Mouse (Mus musculus) limb, embryonic 11.5 days (tissue): ENCODE measurements around the gene Cdc42. TPM values are rescaled to one million over a fixed set of nuclear protein-coding genes. Genes with fewer than 3 reads are reported as not detected.

ENCODE experiments used
- ATAC-seq: fragments of 200-750 bp; cut with Nextera tagmentation; 2 replicates; pipeline ENCODE4 v1.8.0; 2017; ENCODE audit warnings: low read depth; ENCODE audit not compliant: insufficient number of reproducible peaks, low FRiP score, low TSS enrichment
- DNase-seq: peaks from one replicate; pipeline ENCODE4 v3.0.0-alpha.2; 2015; ENCODE audit warnings: low spot score
- H3K27ac ChIP-seq: fragments of 300-500 bp; sonication (generic); replicated peaks from 2 replicates; pipeline ENCODE4 v1.5.1; 2014; ENCODE audit warnings: low read depth, mild to moderate bottlenecking, low read length
- H3K27me3 ChIP-seq: fragments of 300-500 bp; sonication (generic); 2 replicates; pipeline ENCODE4 v1.6.1; 2014; ENCODE audit warnings: mild to moderate bottlenecking, low read length, mixed read lengths; ENCODE audit not compliant: control insufficient read depth, insufficient read depth
- H3K36me3 ChIP-seq: fragments of 300-500 bp; sonication (generic); 2 replicates; pipeline ENCODE4 v1.6.1; 2014; ENCODE audit warnings: mild to moderate bottlenecking, low read length, moderate library complexity, mixed read lengths; ENCODE audit not compliant: control insufficient read depth, insufficient read depth
- H3K4me1 ChIP-seq: fragments of 300-500 bp; sonication (generic); 2 replicates; pipeline ENCODE4 v1.6.1; 2014; ENCODE audit warnings: low read length, mixed read lengths; ENCODE audit not compliant: control insufficient read depth, insufficient read depth
- H3K4me2 ChIP-seq: fragments of 300-500 bp; sonication (generic); 2 replicates; pipeline ENCODE4 v1.6.1; 2014; ENCODE audit warnings: low read depth, mild to moderate bottlenecking, moderate library complexity; ENCODE audit not compliant: severe bottlenecking
- H3K4me3 ChIP-seq: fragments of 300-500 bp; sonication (generic); 2 replicates; pipeline ENCODE4 v1.5.1; 2014; ENCODE audit warnings: low read depth, low read length
- H3K9ac ChIP-seq: fragments of 300-500 bp; sonication (generic); 2 replicates; pipeline ENCODE4 v1.6.1; 2014; ENCODE audit warnings: mild to moderate bottlenecking, low read length
- H3K9me3 ChIP-seq: fragments of 300-500 bp; sonication (generic); 2 replicates; pipeline ENCODE4 v1.6.1; 2016; ENCODE audit warnings: low read length; ENCODE audit not compliant: control insufficient read depth
- WGBS: fragments of 180-500 bp; shearing (Covaris S2); extraction: QIAGEN DNeasy Blood & Tissue Kit; methylation state at CpG from one replicate; pipeline ENCODE4 v1.1.7; 2014; 5-methylcytosine and 5-hydroxymethylcytosine counted together
- polyA plus RNA-seq: library from polyadenylated mRNA; unstranded; fragments of >200 nt; fragmentation: Nextera tagmentation; extraction: Ambion mirVana; gene quantifications from 2 replicates; pipeline ENCODE4 v1.2.1, GENCODE M21; 2014

Cdc42 gene
- polyA plus RNA-seq, 1 experiment from 2014 or later: 621 TPM

GRCm38 (mm10) chr4:137342816-137343215 is 14.7 kb downstream of the Cdc42 start:
- 87% methylated on average over 1 of the region's 1 CpGs for WGBS
- H3K4me3 ChIP-seq: no peak overlapping the region
- H3K4me1 ChIP-seq: peaks cover 5% of the 10 kb centered on the region; the same call in 1 of the 2 replicates

DNA sequence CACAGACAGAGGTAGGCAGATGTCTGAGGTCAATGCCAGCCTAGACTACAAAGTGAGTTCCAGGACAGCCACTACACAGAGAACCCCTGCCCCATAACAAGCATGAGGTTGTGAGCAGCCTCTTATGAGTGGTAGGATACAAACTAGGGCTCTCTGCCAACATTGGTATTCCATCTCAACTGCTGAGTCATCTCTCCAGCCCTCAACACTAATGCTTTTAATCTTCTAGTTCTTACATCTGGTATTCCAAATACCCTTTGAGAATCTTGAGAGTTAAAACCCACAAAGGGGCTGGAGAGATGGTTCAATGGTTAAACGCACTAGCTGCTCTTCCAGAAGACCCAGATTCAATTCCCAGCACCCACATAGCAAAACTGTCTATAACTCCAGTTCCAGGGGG is 18.1 kb downstream of the Cdc42 start:
- DNase-seq (no peak), ATAC-seq (no peak)
- Histone ChIP-seq H3K4me3 (no peak overlapping the region), H3K9ac (no peak overlapping the region), H3K4me1 (peaks cover 5% of the 10 kb centered on the region; the same call in 1 of the 2 replicates), H3K9me3 (no peaks in the 10 kb centered on the region), H3K4me2 (no peak overlapping the region), H3K27me3 (no peaks in the 10 kb centered on the region), H3K36me3 (peaks cover 6% of the 10 kb centered on the region; the same call in 1 of the 2 replicates), H3K27ac (no peak overlapping the region)
- 93% methylated on average over 1 of the region's 1 CpGs for WGBS

More at GRCm38 (mm10) chr4:137342816-137343215, 14.7 kb downstream of the Cdc42 start:
- H3K36me3 ChIP-seq: peaks cover 2% of the 10 kb centered on the region; the same call in 1 of the 2 replicates
- no peaks in the 10 kb centered on the region for H3K27me3 ChIP-seq
- ATAC-seq: no peak
- no peak overlapping the region for H3K27ac ChIP-seq
- no peak overlapping the region for H3K9ac ChIP-seq
- H3K9me3 ChIP-seq: no peaks in the 10 kb centered on the region
- no peak for DNase-seq
- no peak overlapping the region for H3K4me2 ChIP-seq

- DNase-seq (no peak), ATAC-seq (no peak)
- H3K27me3 ChIP-seq: no peaks in the 10 kb centered on the region
- H3K27ac ChIP-seq: no peak overlapping the region
- peaks cover 5% of the 10 kb centered on the region; the same call in 1 of the 2 replicates for H3K4me1 ChIP-seq
- no peak overlapping the region for H3K9ac ChIP-seq
- peaks cover 11% of the 10 kb centered on the region; the same call in 1 of the 2 replicates for H3K36me3 ChIP-seq
- no peak overlapping the region for H3K4me3 ChIP-seq
- WGBS: 95% methylated on average over 5 of the region's 5 CpGs
- no peaks in the 10 kb centered on the region for H3K9me3 ChIP-seq
- no peak overlapping the region for H3K4me2 ChIP-seq
Observed at GRCm38 (mm10) chr4:137336468-137336867, 21.1 kb downstream of the Cdc42 start.

GRCm38 (mm10) chr4:137332051-137332450 is 25.5 kb downstream of the Cdc42 start:
- H3K27me3 ChIP-seq: no peaks in the 10 kb centered on the region
- H3K9me3 ChIP-seq: no peaks in the 10 kb centered on the region
- H3K9ac ChIP-seq: no peak overlapping the region
- H3K4me1 ChIP-seq: no peaks in the 10 kb centered on the region
- peaks cover 23% of the 10 kb centered on the region for H3K36me3 ChIP-seq
- ATAC-seq: no peak
- H3K4me2 ChIP-seq: no peak overlapping the region
- no peak for DNase-seq
- H3K4me3 ChIP-seq: no peak overlapping the region
- no peak overlapping the region for H3K27ac ChIP-seq

- Histone ChIP-seq H3K4me3 (no peak overlapping the region), H3K36me3 (peaks cover 14% of the 10 kb centered on the region), H3K27ac (no peak overlapping the region), H3K4me2 (no peak overlapping the region), H3K27me3 (no peaks in the 10 kb centered on the region), H3K4me1 (no peaks in the 10 kb centered on the region), H3K9ac (no peak overlapping the region), H3K9me3 (no peaks in the 10 kb centered on the region)
- 86% methylated on average over 3 of the region's 3 CpGs for WGBS
- ATAC-seq (no peak), DNase-seq (no peak)
Observed at GRCm38 (mm10) chr4:137326494-137326893, 31.0 kb downstream of the Cdc42 start.

DNA sequence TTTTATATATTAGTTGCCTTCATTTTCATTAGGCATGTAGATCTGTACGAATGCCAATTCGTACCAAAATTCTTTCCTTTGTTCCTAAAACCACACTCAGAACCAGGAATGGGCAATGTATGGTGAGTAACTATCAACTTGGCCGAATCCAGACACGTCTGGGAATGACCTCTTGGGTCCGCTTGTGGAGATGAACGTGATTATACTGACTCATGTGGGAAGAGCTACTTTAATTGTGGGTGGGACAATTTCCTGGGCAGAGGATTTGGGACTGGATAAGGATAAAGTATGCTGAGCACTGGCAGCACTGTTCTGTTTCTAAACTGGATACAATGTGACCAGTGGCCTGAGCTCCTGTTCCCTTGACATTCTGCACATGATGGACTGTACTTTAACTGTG is 32.6 kb downstream of the Cdc42 start:
- H3K9me3 ChIP-seq: no peaks in the 10 kb centered on the region
- no peak overlapping the region for H3K4me2 ChIP-seq
- H3K36me3 ChIP-seq: peaks cover 16% of the 10 kb centered on the region
- no peak overlapping the region for H3K9ac ChIP-seq
- 93% methylated on average over 6 of the region's 6 CpGs for WGBS
- no peaks in the 10 kb centered on the region for H3K27me3 ChIP-seq
- H3K27ac ChIP-seq: no peak overlapping the region
- H3K4me1 ChIP-seq: no peaks in the 10 kb centered on the region
- H3K4me3 ChIP-seq: no peak overlapping the region
- DNase-seq (no peak), ATAC-seq (no peak)

- ATAC-seq: no peak
- DNase-seq: no peak
- H3K9me3 ChIP-seq: no peaks in the 10 kb centered on the region
- WGBS: 87% methylated on average over 4 of the region's 4 CpGs
- no peak overlapping the region for H3K4me3 ChIP-seq
- H3K27me3 ChIP-seq: no peaks in the 10 kb centered on the region
- no peak overlapping the region for H3K9ac ChIP-seq
- no peak overlapping the region for H3K4me2 ChIP-seq
- peaks cover 5% of the 10 kb centered on the region; the same call in 1 of the 2 replicates for H3K36me3 ChIP-seq
- H3K27ac ChIP-seq: no peak overlapping the region
- H3K4me1 ChIP-seq: no peaks in the 10 kb centered on the region
Observed at GRCm38 (mm10) chr4:137316027-137316770, 41.3 kb downstream of the Cdc42 start.

DNA sequence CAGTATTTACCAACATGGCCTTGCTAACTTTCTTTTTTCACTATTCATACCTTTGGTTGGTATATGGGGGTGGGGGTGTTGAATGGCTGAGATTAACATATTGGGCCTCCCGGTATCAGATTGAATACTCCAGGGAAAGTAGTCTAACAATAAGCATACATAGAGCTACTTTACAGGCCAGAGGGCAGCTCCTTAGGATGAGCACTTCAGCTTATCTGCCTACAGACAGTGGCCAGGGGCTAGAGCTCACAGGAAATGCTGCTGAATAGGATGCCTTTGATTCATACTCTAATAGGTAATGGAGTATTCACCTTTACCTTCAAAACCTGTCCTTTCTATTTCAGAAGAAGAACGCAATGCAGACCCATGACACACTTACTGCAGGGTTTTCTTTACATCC is 42.5 kb downstream of the Cdc42 start:
- no peaks in the 10 kb centered on the region for H3K27me3 ChIP-seq
- no peaks in the 10 kb centered on the region for H3K4me1 ChIP-seq
- DNase-seq (no peak), ATAC-seq (no peak)
- H3K27ac ChIP-seq: no peak overlapping the region
- no peak overlapping the region for H3K9ac ChIP-seq
- 88% methylated on average over 2 of the region's 2 CpGs for WGBS
- H3K36me3 ChIP-seq: peaks cover 5% of the 10 kb centered on the region; the same call in 1 of the 2 replicates
- H3K4me2 ChIP-seq: no peak overlapping the region
- H3K9me3 ChIP-seq: no peaks in the 10 kb centered on the region
- H3K4me3 ChIP-seq: no peak overlapping the region
